Mouse (Mus musculus) Muller cell, postnatal 12 days (primary cell): Measurements from ENCODE around the gene Rprd2.
A peak's percentile ranks its signal among the peaks of the same experiment; 100 is the strongest.
"Not testable (repeated sequence)": the region's sequence is repeated elsewhere in the genome, so short reads cannot be mapped to it uniquely, and the experiment has no call there.

Experiments
- DNase-seq: peaks from one replicate; pipeline ENCODE4 v3.0.0-alpha.2; 2015; ENCODE audit errors: inconsistent ontology term

The Rprd2 gene

GRCm38 (mm10) chr3:95818026-95818511, 594 bp downstream of the Rprd2 start:
- peak; percentile 52 for DNase-seq

GRCm38 (mm10) chr3:95816681-95817080, 2.0 kb downstream of the Rprd2 start:
- DNase-seq, result no peak

GRCm38 (mm10) chr3:95808384-95808783, 10.3 kb downstream of the Rprd2 start:
- no peak for DNase-seq

GRCm38 (mm10) chr3:95807630-95808029, 11.0 kb downstream of the Rprd2 start:
- DNase-seq, result not testable (repeated sequence)

GRCm38 (mm10) chr3:95806677-95807076, 12.0 kb downstream of the Rprd2 start:
- no peak for DNase-seq

GRCm38 (mm10) chr3:95803851-95804250, 14.8 kb downstream of the Rprd2 start:
- DNase-seq, result no peak

GRCm38 (mm10) chr3:95798756-95799155, 19.9 kb downstream of the Rprd2 start:
- DNase-seq, result no peak

GRCm38 (mm10) chr3:95794299-95794698, 24.4 kb downstream of the Rprd2 start:
- DNase-seq, result no peak

- no peak for DNase-seq
These were observed 25.0 kb downstream of the Rprd2 start for GRCm38 (mm10) chr3:95793662-95794061.

- DNase-seq, result peak; percentile 83
These were observed 33.2 kb downstream of the Rprd2 start for GRCm38 (mm10) chr3:95785501-95785900.

- no peak for DNase-seq
These were observed 46.7 kb downstream of the Rprd2 start for GRCm38 (mm10) chr3:95771985-95772384.

GRCm38 (mm10) chr3:95765534-95765933, 53.1 kb downstream of the Rprd2 start:
- no peak for DNase-seq

GRCm38 (mm10) chr3:95763811-95764210, 54.9 kb downstream of the Rprd2 start:
- no peak for DNase-seq

GRCm38 (mm10) chr3:95762961-95763360, 55.7 kb downstream of the Rprd2 start:
- no peak for DNase-seq

GRCm38 (mm10) chr3:95761771-95762170, 56.9 kb downstream of the Rprd2 start:
- no peak for DNase-seq

GRCm38 (mm10) chr3:95760656-95761055, 58.0 kb downstream of the Rprd2 start:
- DNase-seq, result no peak

- DNase-seq, result no peak
These were observed 58.6 kb downstream of the Rprd2 start, which contains the start of gene Tars2 for GRCm38 (mm10) chr3:95760106-95760505. Tars2 (minus strand) TSS chr3:95760206.

- DNase-seq, result peak; percentile 14
These were observed 60.0 kb downstream of the Rprd2 start for GRCm38 (mm10) chr3:95758467-95759218.

GRCm38 (mm10) chr3:95756808-95757207, 61.9 kb downstream of the Rprd2 start:
- no peak for DNase-seq

- peak; percentile 96 for DNase-seq
These were observed 64.1 kb downstream of the Rprd2 start for GRCm38 (mm10) chr3:95754345-95755206.

- no peak for DNase-seq
These were observed 65.7 kb downstream of the Rprd2 start for GRCm38 (mm10) chr3:95752935-95753334.

GRCm38 (mm10) chr3:95740406-95740805, 78.3 kb downstream of the Rprd2 start:
- DNase-seq, result no peak
